9 mouse cellular contexts compared by ENCODE assay signal in genomic region chr7:98085314-98085713, GRCm38 (mm10). TPM values are rescaled to one million over a fixed set of nuclear protein-coding genes. Genes with fewer than 3 reads are reported as not detected.
DNase-seq lines count a peak whose midpoint lies in the region; ATAC-seq lines count a peak whose summit lies in the region.
"Had no signal": no experiment of that assay in that cellular context is flagged by ENCODE, and none has a peak within 500 bp of the region (broad histone marks: within the 10 kb centered on the region; RNA-seq: fewer than 3 reads in every experiment).

No protein-coding gene starts in this region.

- WGBS in midbrain, embryonic 10.5 days = 81% methylated on average over 7 of the region's 7 CpGs
- WGBS in midbrain, embryonic 16.5 days = 75% methylated on average over 7 of the region's 7 CpGs
- 54% methylated on average over 7 of the region's 7 CpGs for WGBS in heart, embryonic 13.5 days
- 24% methylated on average over 7 of the region's 7 CpGs for WGBS in liver, embryonic 15.5 days (ENCODE audit: insufficient replicate concordance)
- 69% methylated on average over 7 of the region's 7 CpGs for WGBS in midbrain, embryonic 11.5 days

- no peak overlapping the region for H3K4me3 ChIP-seq in midbrain, embryonic 10.5 days
- no peak overlapping the region for H3K4me3 ChIP-seq in midbrain, embryonic 16.5 days (ENCODE audit: low read depth, low read length)
- peak overlapping the region; percentile 20; the same call in 1 of the 2 replicates for H3K4me3 ChIP-seq in heart, embryonic 13.5 days
- peak overlapping the region; percentile 32 for H3K4me3 ChIP-seq in liver, embryonic 15.5 days (replicated peaks)
- no peak overlapping the region for H3K4me3 ChIP-seq in midbrain, embryonic 11.5 days (ENCODE audit: low read depth, low read length)

- H3K27ac ChIP-seq in midbrain, embryonic 10.5 days (replicated peaks) = peak overlapping the region; percentile 15; the same call in 1 of the 2 replicates
- H3K27ac ChIP-seq in midbrain, embryonic 16.5 days (ENCODE audit: low read length) = no peak overlapping the region
- peak overlapping the region; percentile 48 for H3K27ac ChIP-seq in heart, embryonic 13.5 days (replicated peaks)
- H3K27ac ChIP-seq in liver, embryonic 15.5 days (replicated peaks) = peak overlapping the region; percentile 38; the same call in 1 of the 2 replicates
- no peak overlapping the region for H3K27ac ChIP-seq in midbrain, embryonic 11.5 days (ENCODE audit: low read depth, low read length)

- no peak overlapping the region for H3K9ac ChIP-seq in midbrain, embryonic 16.5 days (ENCODE audit: low read depth, low read length)
- H3K9ac ChIP-seq in heart, embryonic 13.5 days = peak overlapping the region; percentile 44; the same call in 1 of the 2 replicates
- no peak overlapping the region for H3K9ac ChIP-seq in liver, embryonic 15.5 days
- no peak overlapping the region for H3K9ac ChIP-seq in midbrain, embryonic 11.5 days (ENCODE audit: low read length)

- no peak for ATAC-seq in midbrain, embryonic 16.5 days
- no peak for ATAC-seq in heart, embryonic 13.5 days (ENCODE audit: extremely low read depth, insufficient number of reproducible peaks, low FRiP score, low TSS enrichment)
- ATAC-seq in liver, embryonic 15.5 days (ENCODE audit: insufficient read depth) = 0 out of 2 replicates have a peak, but pooled peaks have one; percentile 37
- peak; percentile 47 for ATAC-seq in megakaryocyte progenitor cell, adult 5-6 weeks (replicated peaks; ENCODE audit: poor library complexity)
- no peak for ATAC-seq in midbrain, embryonic 11.5 days (ENCODE audit: low FRiP score)

- no peak overlapping the region for H3K4me2 ChIP-seq in midbrain, embryonic 16.5 days (ENCODE audit: low read length)
- peak overlapping the region; percentile 39 for H3K4me2 ChIP-seq in heart, embryonic 13.5 days
- peak overlapping the region; percentile 37; the same call in 1 of the 2 replicates for H3K4me2 ChIP-seq in liver, embryonic 15.5 days
- H3K4me2 ChIP-seq in midbrain, embryonic 11.5 days = no peak overlapping the region

- no peak for DNase-seq in midbrain, embryonic 10.5 days (ENCODE audit: low spot score)
- DNase-seq in midbrain, embryonic 11.5 days (ENCODE audit: low spot score, missing footprints) = no peak
- DNase-seq in embryo, embryonic 10 days (ENCODE audit: low spot score) = no peak
- no peak for DNase-seq in right cerebral cortex, postnatal 36 days (ENCODE audit: low spot score in 2 of 2)
- DNase-seq: left cerebral cortex, postnatal 4 days had no signal

- 0 out of 2 replicates have a peak, but pooled peaks cover 6% of the 10 kb centered on the region for H3K36me3 ChIP-seq in midbrain, embryonic 10.5 days
- H3K36me3 ChIP-seq in midbrain, embryonic 16.5 days (ENCODE audit: control insufficient read depth, insufficient read depth, low read length) = no peaks in the 10 kb centered on the region
- H3K36me3 ChIP-seq in heart, embryonic 13.5 days = no peaks in the 10 kb centered on the region
- H3K36me3 ChIP-seq in liver, embryonic 15.5 days (replicated peaks) = 0 out of 2 replicates have a peak, but pooled peaks cover 4% of the 10 kb centered on the region
- no peaks in the 10 kb centered on the region for H3K36me3 ChIP-seq in midbrain, embryonic 11.5 days (ENCODE audit: control insufficient read depth, insufficient read depth, low read length)

- peaks cover 37% of the 10 kb centered on the region for H3K4me1 ChIP-seq in midbrain, embryonic 10.5 days
- H3K4me1 ChIP-seq in midbrain, embryonic 16.5 days (ENCODE audit: control insufficient read depth, insufficient read depth, low read length) = no peaks in the 10 kb centered on the region
- peaks cover 32% of the 10 kb centered on the region for H3K4me1 ChIP-seq in heart, embryonic 13.5 days
- H3K4me1 ChIP-seq in liver, embryonic 15.5 days (replicated peaks) = 0 out of 2 replicates have a peak, but pooled peaks cover 16% of the 10 kb centered on the region
- peaks cover 12% of the 10 kb centered on the region for H3K4me1 ChIP-seq in midbrain, embryonic 11.5 days (ENCODE audit: control insufficient read depth, insufficient read depth, low read length)

- no peaks in the 10 kb centered on the region for H3K27me3 ChIP-seq in midbrain, embryonic 10.5 days (ENCODE audit: low read depth, poor library complexity, severe bottlenecking)
- no peaks in the 10 kb centered on the region for H3K27me3 ChIP-seq in midbrain, embryonic 16.5 days (ENCODE audit: control insufficient read depth, insufficient read depth, low read depth, low read length)
- no peaks in the 10 kb centered on the region for H3K27me3 ChIP-seq in heart, embryonic 13.5 days (replicated peaks)
- H3K27me3 ChIP-seq in liver, embryonic 15.5 days = no peaks in the 10 kb centered on the region
- no peaks in the 10 kb centered on the region for H3K27me3 ChIP-seq in midbrain, embryonic 11.5 days (ENCODE audit: control insufficient read depth, insufficient read depth, low read length)

- H3K9me3 ChIP-seq in midbrain, embryonic 10.5 days (replicated peaks) = no peaks in the 10 kb centered on the region
- H3K9me3 ChIP-seq in midbrain, embryonic 16.5 days (replicated peaks; ENCODE audit: control insufficient read depth, low read length, poor library complexity, severe bottlenecking) = no peaks in the 10 kb centered on the region
- H3K9me3 ChIP-seq in heart, embryonic 13.5 days = no peaks in the 10 kb centered on the region
- no peaks in the 10 kb centered on the region for H3K9me3 ChIP-seq in liver, embryonic 15.5 days (replicated peaks)
- H3K9me3 ChIP-seq in midbrain, embryonic 11.5 days (ENCODE audit: control insufficient read depth, low read length) = no peaks in the 10 kb centered on the region

RNA-seq across cellular contexts. Expression of gene Myo7a, which starts 34.0 kb away (rescaled TPM):
- polyA plus RNA-seq in midbrain, embryonic 10.5 days (2016; fragmentation: Nextera tagmentation; extraction: Ambion mirVana) = 17.7 and 19.2 TPM in 2 replicates
- 22.5 and 22.8 TPM in 2 replicates for polyA plus RNA-seq in midbrain, embryonic 16.5 days (2015; fragmentation: Nextera tagmentation; extraction: Ambion mirVana)
- polyA plus RNA-seq in heart, embryonic 13.5 days (2015; fragmentation: Nextera tagmentation; extraction: Ambion mirVana) = 8.6 and 8.7 TPM in 2 replicates
- polyA plus RNA-seq in liver, embryonic 15.5 days (2015; fragmentation: Nextera tagmentation; extraction: Ambion mirVana) = 8.8 and 9.8 TPM in 2 replicates
- 16.0 and 17.1 TPM in 2 replicates for total RNA-seq in megakaryocyte progenitor cell, adult 5-6 weeks (2015)
- total RNA-seq in megakaryocyte progenitor cell, adult 5-6 weeks (2017) = 22.0 and 29.0 TPM in 2 replicates
- 10.1 and 11.1 TPM in 2 replicates for polyA plus RNA-seq in midbrain, embryonic 11.5 days (2014; fragmentation: Nextera tagmentation; extraction: Ambion mirVana)

RNA-seq across cellular contexts. Expression of gene Omp, which starts 60.0 kb away (rescaled TPM):
- 0.10 TPM in 2 replicates for polyA plus RNA-seq in midbrain, embryonic 10.5 days (2016; fragmentation: Nextera tagmentation; extraction: Ambion mirVana)
- polyA plus RNA-seq in midbrain, embryonic 16.5 days (2015; fragmentation: Nextera tagmentation; extraction: Ambion mirVana) = 0.35 TPM in 2 replicates
- polyA plus RNA-seq in heart, embryonic 13.5 days (2015; fragmentation: Nextera tagmentation; extraction: Ambion mirVana) = 0.11 and 0.15 TPM in 2 replicates
- polyA plus RNA-seq in liver, embryonic 15.5 days (2015; fragmentation: Nextera tagmentation; extraction: Ambion mirVana) = 0.54 and 0.78 TPM in 2 replicates
- 0.25 and 0.32 TPM in 2 replicates for total RNA-seq in megakaryocyte progenitor cell, adult 5-6 weeks (2015)
- total RNA-seq in megakaryocyte progenitor cell, adult 5-6 weeks (2017) = 0.12 TPM in 1 of 2 replicates, not detected in the other
- 0.18 and 0.23 TPM in 2 replicates for polyA plus RNA-seq in midbrain, embryonic 11.5 days (2014; fragmentation: Nextera tagmentation; extraction: Ambion mirVana)

Comparison
In these comparisons a context has a peak if more than half of its experiments do, and no peak if none do; other contexts are left out.
1. H3K27ac ChIP-seq: peak in midbrain, embryonic 10.5 days (single experiment), heart, embryonic 13.5 days (single experiment) and liver, embryonic 15.5 days (single experiment); none in midbrain, embryonic 16.5 days (single experiment) and midbrain, embryonic 11.5 days (single experiment).
2. H3K4me3 ChIP-seq: peak in heart, embryonic 13.5 days (single experiment) and liver, embryonic 15.5 days (single experiment); none in midbrain, embryonic 10.5 days (single experiment), midbrain, embryonic 16.5 days (single experiment) and midbrain, embryonic 11.5 days (single experiment).
3. ATAC-seq: peak in liver, embryonic 15.5 days (single experiment) and megakaryocyte progenitor cell, adult 5-6 weeks (single experiment); none in midbrain, embryonic 16.5 days (single experiment), heart, embryonic 13.5 days (single experiment) and midbrain, embryonic 11.5 days (single experiment).
4. H3K4me2 ChIP-seq: peak in heart, embryonic 13.5 days (single experiment) and liver, embryonic 15.5 days (single experiment); none in midbrain, embryonic 16.5 days (single experiment) and midbrain, embryonic 11.5 days (single experiment).